Mouse (Mus musculus) liver, postnatal 0 days (tissue): ENCODE measurements around the gene Ppp4r4. TPM values are rescaled to one million over a fixed set of nuclear protein-coding genes. Genes with fewer than 3 reads are reported as not detected.
"Not testable (repeated sequence)": the region's sequence is repeated elsewhere in the genome, so short reads cannot be mapped to it uniquely, and the experiment has no call there.

Experiments used
- ATAC-seq: fragments of 200-750 bp; cut with Nextera tagmentation; 2 replicates; pipeline ENCODE4 v1.8.0; 2017; ENCODE audit warnings: mild to moderate bottlenecking, moderate library complexity
- DNase-seq: peaks from one replicate; pipeline ENCODE4 v3.0.0-alpha.2; 2016
- H3K27ac ChIP-seq: fragments of 300-500 bp; sonication (generic); 2 replicates; pipeline ENCODE4 v1.5.1; 2014; ENCODE audit warnings: antibody characterized with exemption, moderate library complexity, mild to moderate bottlenecking, low read depth
- H3K27me3 ChIP-seq: fragments of 300-500 bp; sonication (generic); 2 replicates; pipeline ENCODE4 v1.6.1; 2014; ENCODE audit warnings: low read length, control low read depth, mixed read lengths; ENCODE audit not compliant: insufficient read depth
- H3K36me3 ChIP-seq: fragments of 300-500 bp; sonication (generic); replicated peaks from 2 replicates; pipeline ENCODE4 v1.6.1; 2014; ENCODE audit warnings: mild to moderate bottlenecking, control low read depth, low read length, moderate library complexity, mixed read lengths; ENCODE audit not compliant: insufficient read depth
- H3K4me1 ChIP-seq: fragments of 300-500 bp; sonication (generic); 2 replicates; pipeline ENCODE4 v1.6.1; 2014; ENCODE audit warnings: antibody characterized with exemption, mild to moderate bottlenecking, control low read depth; ENCODE audit not compliant: insufficient read depth
- H3K4me2 ChIP-seq: fragments of 300-500 bp; sonication (generic); 2 replicates; pipeline ENCODE4 v1.6.1; 2014; ENCODE audit warnings: low read depth, mild to moderate bottlenecking, low read length, moderate library complexity, mixed read lengths
- H3K4me3 ChIP-seq: fragments of 300-500 bp; sonication (generic); 2 replicates; pipeline ENCODE4 v1.5.1; 2014; ENCODE audit warnings: low read depth, low read length
- H3K9ac ChIP-seq: fragments of 300-500 bp; sonication (generic); replicated peaks from 2 replicates; pipeline ENCODE4 v1.6.1; 2014; ENCODE audit warnings: mild to moderate bottlenecking, moderate library complexity
- H3K9me3 ChIP-seq: fragments of 300-500 bp; sonication (generic); 2 replicates; pipeline ENCODE4 v1.6.1; 2016; ENCODE audit warnings: mild to moderate bottlenecking, control low read depth, low read length, mixed read lengths
- CTCF ChIP-seq: sonication (generic); IDR thresholded peaks from 2 replicates; pipeline ENCODE4 v1.5.1; 2016; ENCODE audit warnings: antibody characterized with exemption, low read depth
- EP300 ChIP-seq: IDR thresholded peaks from 2 replicates; pipeline ENCODE4 v1.6.1; 2016; ENCODE audit warnings: antibody characterized with exemption, low read depth, mild to moderate bottlenecking
- WGBS: fragments of 180-500 bp; shearing (Covaris S2); extraction: QIAGEN DNeasy Blood & Tissue Kit; methylation state at CpG from one replicate; pipeline ENCODE4 v1.1.7; 2014; ENCODE audit not compliant: insufficient replicate concordance; 5-methylcytosine and 5-hydroxymethylcytosine counted together
- polyA plus RNA-seq: library from polyadenylated mRNA; unstranded; fragments of >200 nt; fragmentation: Nextera tagmentation; extraction: Ambion mirVana; gene quantifications from 2 replicates; pipeline ENCODE4 v1.2.1, GENCODE M21; 2015

Ppp4r4 gene
- polyA plus RNA-seq, 1 experiment from 2014 or later: 1.1 TPM

GRCm38 (mm10) chr12:103655123-103656044 is 123.3 kb downstream of the Ppp4r4 start:
- Histone ChIP-seq H3K9me3 (0 out of 2 replicates have a peak, but pooled peaks cover 2% of the 10 kb centered on the region), H3K4me3 (no peak overlapping the region), H3K4me1 (peaks cover 8% of the 10 kb centered on the region; the same call in 1 of the 2 replicates), H3K27ac (no peak overlapping the region), H3K27me3 (no peaks in the 10 kb centered on the region), H3K36me3 (no peaks in the 10 kb centered on the region), H3K4me2 (no peak overlapping the region), H3K9ac (no peak overlapping the region)
- ATAC-seq (peak; percentile 69), DNase-seq (no peak)
- WGBS: 61% methylated on average over 7 of the region's 7 CpGs
- TF ChIP-seq EP300 (no peak), CTCF (no peak)

- Histone ChIP-seq H3K27ac (no peak within 1 kb of the TSS), H3K9ac (no peak within 1 kb of the TSS), H3K4me1 (peaks cover 8% of the 10 kb centered on the region; the same call in 1 of the 2 replicates), H3K9me3 (no peaks in the 10 kb centered on the region), H3K4me2 (no peak within 1 kb of the TSS), H3K27me3 (no peaks in the 10 kb centered on the region), H3K36me3 (no peaks in the 10 kb centered on the region), H3K4me3 (no peak within 1 kb of the TSS)
- TF ChIP-seq EP300 (no peak), CTCF (no peak)
- WGBS: 51% methylated on average over 9 of the region's 9 CpGs
- no peak for ATAC-seq
- DNase-seq: no peak
Measured at GRCm38 (mm10) chr12:103656848-103657626, 125.0 kb downstream of the Ppp4r4 start, which contains the start of gene Serpina6. Gene Serpina6, minus strand, starts transcription at chr12:103657212.

- no peaks in the 10 kb centered on the region for H3K36me3 ChIP-seq
- no peak overlapping the region for H3K4me2 ChIP-seq
- ATAC-seq: no peak
- peaks cover 8% of the 10 kb centered on the region; the same call in 1 of the 2 replicates for H3K4me1 ChIP-seq
- no peaks in the 10 kb centered on the region for H3K27me3 ChIP-seq
- no peaks in the 10 kb centered on the region for H3K9me3 ChIP-seq
- 69% methylated on average over 10 of the region's 10 CpGs for WGBS
- TF ChIP-seq CTCF (no peak), EP300 (no peak)
- DNase-seq: no peak
- H3K9ac ChIP-seq: no peak overlapping the region
- H3K27ac ChIP-seq: no peak overlapping the region
- no peak overlapping the region for H3K4me3 ChIP-seq
Measured at GRCm38 (mm10) chr12:103657991-103658390, 125.9 kb downstream of the Ppp4r4 start.

- H3K9me3 ChIP-seq: no peaks in the 10 kb centered on the region
- H3K9ac ChIP-seq: no peak overlapping the region
- H3K4me2 ChIP-seq: no peak overlapping the region
- 65% methylated on average over 2 of the region's 2 CpGs for WGBS
- ATAC-seq (no peak), DNase-seq (no peak)
- H3K27ac ChIP-seq: no peak overlapping the region
- H3K4me1 ChIP-seq: peaks cover 8% of the 10 kb centered on the region; the same call in 1 of the 2 replicates
- H3K27me3 ChIP-seq: no peaks in the 10 kb centered on the region
- no peaks in the 10 kb centered on the region for H3K36me3 ChIP-seq
- no peak for TF ChIP-seq CTCF
- TF ChIP-seq EP300: no peak
- H3K4me3 ChIP-seq: no peak overlapping the region
Measured at GRCm38 (mm10) chr12:103659171-103659570, 127.1 kb downstream of the Ppp4r4 start.

GRCm38 (mm10) chr12:103660076-103660475 is 128.0 kb downstream of the Ppp4r4 start:
- no peak for ATAC-seq
- no peak overlapping the region for H3K9ac ChIP-seq
- no peak for TF ChIP-seq EP300
- H3K4me2 ChIP-seq: no peak overlapping the region
- H3K4me3 ChIP-seq: no peak overlapping the region
- H3K9me3 ChIP-seq: no peaks in the 10 kb centered on the region
- H3K36me3 ChIP-seq: no peaks in the 10 kb centered on the region
- DNase-seq: no peak
- peaks cover 8% of the 10 kb centered on the region; the same call in 1 of the 2 replicates for H3K4me1 ChIP-seq
- H3K27ac ChIP-seq: no peak overlapping the region
- 70% methylated on average over 5 of the region's 5 CpGs for WGBS
- no peaks in the 10 kb centered on the region for H3K27me3 ChIP-seq

GRCm38 (mm10) chr12:103662053-103662452 is 130.0 kb downstream of the Ppp4r4 start:
- not testable (repeated sequence) for DNase-seq, H3K4me3 ChIP-seq, H3K9ac ChIP-seq, H3K9me3 ChIP-seq, H3K4me2 ChIP-seq, H3K27ac ChIP-seq, H3K27me3 ChIP-seq, H3K36me3 ChIP-seq, H3K4me1 ChIP-seq
- ATAC-seq: peak; percentile 86

Other genes starting within 250 kb of the Ppp4r4 start
- gene Fam181a, start 221.3 kb upstream of the Ppp4r4 start, polyA plus RNA-seq: not detected in 2 replicates
- gene Asb2, start 176.3 kb upstream of the Ppp4r4 start, polyA plus RNA-seq: 5.7 and 5.9 TPM in 2 replicates
- gene Otub2, start 143.6 kb upstream of the Ppp4r4 start, polyA plus RNA-seq: 8.2 and 9.2 TPM in 2 replicates
- gene 9330161L09Rik, start 124.5 kb upstream of the Ppp4r4 start, polyA plus RNA-seq: 0.14 TPM in 1 of 2 replicates, not detected in the other
- gene Ddx24, start 106.5 kb upstream of the Ppp4r4 start, polyA plus RNA-seq: 58.1 and 59.1 TPM in 2 replicates
- 37.2 and 44.0 TPM in 2 replicates for gene Ifi27, start 98.1 kb upstream of the Ppp4r4 start, polyA plus RNA-seq
- gene Ifi27l2a, start 88.6 kb upstream of the Ppp4r4 start, polyA plus RNA-seq: 46.6 and 49.7 TPM in 2 replicates
- gene Ifi27l2b, start 75.1 kb upstream of the Ppp4r4 start, polyA plus RNA-seq: not detected in 2 replicates
- gene Serpina10, start 99.2 kb downstream of the Ppp4r4 start, polyA plus RNA-seq: 46.3 and 47.6 TPM in 2 replicates
- gene Serpina6, start 124.9 kb downstream of the Ppp4r4 start, polyA plus RNA-seq: 5.8 and 10.0 TPM in 2 replicates
- gene Serpina16, start 143.9 kb downstream of the Ppp4r4 start, polyA plus RNA-seq: not detected in 2 replicates
- gene Serpina1f, start 163.2 kb downstream of the Ppp4r4 start, polyA plus RNA-seq: not detected in 2 replicates
- 2,720 and 2,731 TPM in 2 replicates for gene Serpina1d, start 241.3 kb downstream of the Ppp4r4 start, polyA plus RNA-seq